Mouse (Mus musculus) forebrain, embryonic 13.5 days (tissue): Measurements from ENCODE around the gene Gm20388. TPM values are rescaled to one million over a fixed set of nuclear protein-coding genes. Genes with fewer than 3 reads are reported as not detected.
"Not testable (repeated sequence)": the region's sequence is repeated elsewhere in the genome, so short reads cannot be mapped to it uniquely, and the experiment has no call there.

ENCODE experiments used
- ATAC-seq: fragments of 200-750 bp; cut with Nextera tagmentation; 2 replicates; pipeline ENCODE4 v1.8.0; 2017
- H3K27ac ChIP-seq: fragments of 300-500 bp; sonication (generic); 2 replicates; pipeline ENCODE4 v1.5.1; 2015; ENCODE audit warnings: inconsistent platforms, mild to moderate bottlenecking, moderate library complexity
- H3K27me3 ChIP-seq: fragments of 300-500 bp; sonication (generic); 2 replicates; pipeline ENCODE4 v1.6.1; 2015; ENCODE audit warnings: mild to moderate bottlenecking, inconsistent platforms
- H3K36me3 ChIP-seq: fragments of 300-500 bp; sonication (generic); 2 replicates; pipeline ENCODE4 v1.6.1; 2015; ENCODE audit warnings: mild to moderate bottlenecking, inconsistent platforms; ENCODE audit not compliant: poor library complexity, severe bottlenecking
- H3K4me1 ChIP-seq: fragments of 300-500 bp; sonication (generic); 2 replicates; pipeline ENCODE4 v1.6.1; 2015; ENCODE audit warnings: inconsistent platforms
- H3K4me2 ChIP-seq: fragments of 300-500 bp; sonication (generic); 2 replicates; pipeline ENCODE4 v1.6.1; 2015; ENCODE audit warnings: inconsistent platforms, mild to moderate bottlenecking, moderate library complexity
- H3K4me3 ChIP-seq: fragments of 300-500 bp; sonication (generic); 2 replicates; pipeline ENCODE4 v1.5.1; 2015; ENCODE audit warnings: mild to moderate bottlenecking, inconsistent platforms
- H3K9ac ChIP-seq: fragments of 300-500 bp; sonication (generic); 2 replicates; pipeline ENCODE4 v1.6.1; 2015; ENCODE audit warnings: mild to moderate bottlenecking, inconsistent platforms
- H3K9me3 ChIP-seq: fragments of 300-500 bp; sonication (generic); replicated peaks from 2 replicates; pipeline ENCODE4 v1.6.1; 2016; ENCODE audit warnings: inconsistent platforms
- WGBS: fragments of 180-500 bp; shearing (Covaris S2); methylation state at CpG from one replicate; pipeline ENCODE4 v1.1.7; 2015; 5-methylcytosine and 5-hydroxymethylcytosine counted together
- polyA plus RNA-seq: library from polyadenylated mRNA; unstranded; fragments of >200 nt; fragmentation: Nextera tagmentation; extraction: Ambion mirVana; gene quantifications from 2 replicates; pipeline ENCODE4 v1.2.1, GENCODE M21; 2015

The Gm20388 gene
- polyA plus RNA-seq, 1 experiment from 2014 or later = 5.6 TPM

DNA sequence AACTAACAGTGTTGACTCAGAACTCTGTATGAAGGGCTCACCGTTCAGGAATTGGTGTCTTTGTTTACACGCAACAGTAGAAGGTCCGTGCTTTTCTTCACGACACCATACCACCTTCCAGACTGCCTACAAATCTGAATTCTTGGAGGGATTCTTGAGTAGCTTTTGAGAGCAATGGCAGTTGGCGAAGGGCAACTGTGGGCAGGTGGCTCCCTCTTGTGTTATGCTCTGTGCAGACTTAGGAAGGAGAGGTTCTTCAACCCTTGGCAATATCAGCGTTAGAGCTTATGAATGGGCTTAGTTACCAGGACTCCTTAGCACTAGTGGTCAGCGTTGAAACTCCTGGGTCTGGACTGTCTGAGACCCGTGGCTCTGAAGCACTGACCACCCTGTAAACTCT is 4081.9 kb downstream of the Gm20388 start:
- no peak for ATAC-seq
- Histone ChIP-seq H3K36me3 (peaks cover 28% of the 10 kb centered on the region), H3K27ac (no peak overlapping the region), H3K4me1 (no peaks in the 10 kb centered on the region), H3K9ac (no peak overlapping the region), H3K9me3 (no peaks in the 10 kb centered on the region), H3K27me3 (no peaks in the 10 kb centered on the region), H3K4me3 (no peak overlapping the region), H3K4me2 (no peak overlapping the region)
- 83% methylated on average over 8 of the region's 8 CpGs for WGBS

DNA sequence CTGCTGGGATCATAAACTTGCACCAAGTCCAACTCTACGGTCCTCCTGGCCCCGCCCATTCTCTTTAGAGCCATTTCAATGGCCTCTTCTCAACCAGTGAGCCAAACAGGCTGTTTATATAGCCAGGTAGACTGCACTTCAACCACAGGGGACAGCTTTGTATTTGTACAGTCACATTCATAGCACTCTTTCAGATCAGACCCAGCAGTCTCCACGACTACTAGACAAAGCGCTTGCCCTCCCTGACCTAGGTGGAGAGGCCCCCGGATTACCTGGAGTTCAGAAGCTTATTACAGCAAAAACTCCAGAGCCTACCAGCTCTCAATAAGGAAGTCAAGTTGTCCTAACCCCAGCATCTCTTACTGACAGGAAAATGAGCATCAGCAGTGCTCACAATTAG is 4083.0 kb downstream of the Gm20388 start:
- Histone ChIP-seq H3K9me3 (no peaks in the 10 kb centered on the region), H3K9ac (no peak overlapping the region), H3K4me1 (no peaks in the 10 kb centered on the region), H3K27me3 (no peaks in the 10 kb centered on the region), H3K4me2 (no peak overlapping the region), H3K4me3 (no peak overlapping the region), H3K27ac (no peak overlapping the region), H3K36me3 (peaks cover 37% of the 10 kb centered on the region)
- WGBS = 95% methylated on average over 5 of the region's 5 CpGs
- no peak for ATAC-seq

DNA sequence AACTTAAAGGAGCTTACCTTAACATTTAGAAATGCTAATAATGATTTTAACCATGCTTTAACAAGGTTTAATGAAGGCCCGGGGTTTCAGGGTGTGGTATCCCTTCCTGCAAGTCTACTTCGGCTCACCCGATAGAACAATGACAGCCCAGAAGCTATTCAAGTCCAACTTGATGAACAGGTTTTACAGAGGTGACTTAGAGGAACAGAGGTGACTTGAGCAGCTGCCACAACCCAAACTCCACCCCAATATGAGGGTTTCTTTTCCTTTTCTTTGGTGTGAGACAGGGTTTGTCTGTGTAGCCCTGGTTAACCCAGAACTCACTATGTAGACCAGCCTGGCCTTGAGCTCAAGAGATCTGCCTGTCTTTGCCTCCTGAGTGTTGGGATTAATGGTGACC is 4083.4 kb downstream of the Gm20388 start:
- Histone ChIP-seq H3K27me3 (no peaks in the 10 kb centered on the region), H3K4me3 (no peak overlapping the region), H3K9me3 (no peaks in the 10 kb centered on the region), H3K27ac (no peak overlapping the region), H3K4me1 (no peaks in the 10 kb centered on the region), H3K4me2 (no peak overlapping the region), H3K36me3 (peaks cover 39% of the 10 kb centered on the region), H3K9ac (no peak overlapping the region)
- ATAC-seq = no peak
- WGBS = 88% methylated on average over 3 of the region's 3 CpGs

DNA sequence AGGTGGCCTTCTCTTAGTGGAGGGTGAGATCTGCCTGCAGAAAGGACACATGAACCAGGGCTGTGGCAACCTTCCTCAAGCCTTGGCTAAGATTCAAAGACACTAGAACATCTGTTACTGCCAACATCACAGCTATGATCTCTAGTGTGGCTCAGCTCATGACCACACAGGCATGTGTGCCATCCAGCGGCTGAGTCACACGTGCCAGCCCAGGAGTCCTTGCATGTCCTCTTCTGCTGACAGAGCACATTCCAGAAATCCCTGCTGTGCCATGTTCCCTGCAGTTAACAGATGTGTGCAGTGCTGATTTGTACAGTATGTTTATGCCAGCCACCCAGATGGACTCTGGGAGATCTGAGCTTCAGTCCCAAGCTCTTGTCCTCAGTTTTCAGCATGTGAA is 4088.9 kb downstream of the Gm20388 start:
- Histone ChIP-seq H3K36me3 (peaks cover 78% of the 10 kb centered on the region), H3K27me3 (no peaks in the 10 kb centered on the region)
- WGBS = 97% methylated on average over 2 of the region's 2 CpGs

DNA sequence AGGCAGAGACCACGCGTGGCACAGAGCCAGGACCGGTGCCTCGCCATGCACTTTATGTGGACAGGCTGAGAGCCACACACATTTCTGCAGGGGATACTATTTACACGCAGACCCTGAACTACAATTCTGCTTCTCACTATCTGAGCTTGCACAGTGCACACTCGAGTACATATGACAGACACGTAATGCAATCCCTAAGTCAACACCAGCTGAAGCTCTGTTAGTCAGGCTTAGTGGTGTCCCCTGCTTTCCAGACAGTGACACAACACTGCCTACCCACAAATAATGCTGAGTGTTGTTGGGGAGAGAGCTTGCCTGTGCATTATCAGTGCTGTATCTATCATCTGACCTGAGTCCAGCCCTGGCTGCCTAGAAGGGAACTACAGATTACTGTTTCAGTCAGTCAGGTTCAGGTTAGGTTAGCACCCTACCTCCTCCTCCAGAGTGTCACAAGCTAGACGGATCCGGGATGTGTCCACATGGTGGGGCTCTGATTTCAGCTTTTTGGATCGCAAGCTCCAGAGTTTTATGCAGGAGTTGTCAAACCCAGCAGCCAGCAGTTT is 4092.0 kb downstream of the Gm20388 start:
- H3K4me2 ChIP-seq = no peak overlapping the region
- 95% methylated on average over 10 of the region's 10 CpGs for WGBS
- no peak for ATAC-seq
- peaks cover 87% of the 10 kb centered on the region for H3K36me3 ChIP-seq
- H3K4me1 ChIP-seq = no peaks in the 10 kb centered on the region
- H3K9me3 ChIP-seq = no peaks in the 10 kb centered on the region
- H3K27me3 ChIP-seq = no peaks in the 10 kb centered on the region
- H3K9ac ChIP-seq = no peak overlapping the region
- H3K4me3 ChIP-seq = no peak overlapping the region
- no peak overlapping the region for H3K27ac ChIP-seq

More for the DNA sequence above, 4088.9 kb downstream of the Gm20388 start:
- H3K4me3 ChIP-seq = no peak overlapping the region
- H3K4me1 ChIP-seq = no peaks in the 10 kb centered on the region
- ATAC-seq = no peak
- no peak overlapping the region for H3K27ac ChIP-seq
- H3K9me3 ChIP-seq = no peaks in the 10 kb centered on the region
- no peak overlapping the region for H3K4me2 ChIP-seq
- no peak overlapping the region for H3K9ac ChIP-seq

DNA sequence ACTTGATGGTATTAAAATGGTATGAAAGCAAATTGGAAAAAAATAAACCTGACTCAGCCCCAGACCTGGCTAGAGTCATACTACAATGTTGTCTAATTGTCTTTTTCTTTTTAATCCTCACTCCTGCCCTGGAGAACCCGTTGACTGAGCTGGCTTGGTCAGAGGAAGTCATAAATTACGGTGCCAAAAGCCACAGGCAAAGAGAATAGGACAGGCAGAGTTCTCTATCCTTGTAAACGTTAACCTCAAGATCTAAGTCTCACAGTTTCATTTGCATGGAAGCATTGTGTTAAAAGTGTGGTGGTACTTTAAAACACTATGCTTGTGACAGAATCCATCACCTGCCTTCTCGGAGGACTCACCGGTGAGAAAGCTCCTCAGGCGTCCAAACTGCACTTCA is 4097.2 kb downstream of the Gm20388 start:
- Histone ChIP-seq H3K4me3 (no peak overlapping the region), H3K9ac (no peak overlapping the region), H3K27ac (no peak overlapping the region), H3K9me3 (no peaks in the 10 kb centered on the region), H3K27me3 (no peaks in the 10 kb centered on the region), H3K4me1 (no peaks in the 10 kb centered on the region), H3K36me3 (peaks cover 68% of the 10 kb centered on the region), H3K4me2 (no peak overlapping the region)
- WGBS = 89% methylated on average over 6 of the region's 6 CpGs
- ATAC-seq = no peak

DNA sequence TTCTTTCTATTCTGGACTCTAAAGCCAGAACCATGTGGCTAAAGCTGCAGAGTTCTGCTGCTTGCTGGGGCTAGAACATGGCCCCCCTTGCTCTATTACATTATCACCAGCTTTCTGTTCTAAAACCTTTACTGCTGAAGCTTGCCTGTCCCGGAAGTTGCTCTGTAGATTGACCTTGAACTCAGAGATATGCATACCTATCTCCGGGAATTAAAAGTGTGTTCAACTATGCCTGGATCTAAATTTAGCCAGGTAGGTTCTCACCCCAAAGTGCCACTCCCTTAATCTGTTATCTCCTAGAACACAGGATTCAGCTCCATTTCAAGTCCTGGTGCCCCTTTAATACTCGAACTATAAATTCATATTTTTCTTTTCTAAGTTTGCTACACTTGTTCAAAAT is 4100.9 kb downstream of the Gm20388 start:
- no peak overlapping the region for H3K4me3 ChIP-seq
- ATAC-seq = no peak
- H3K4me1 ChIP-seq = no peaks in the 10 kb centered on the region
- no peak overlapping the region for H3K27ac ChIP-seq
- H3K9me3 ChIP-seq = no peaks in the 10 kb centered on the region
- H3K36me3 ChIP-seq = peaks cover 30% of the 10 kb centered on the region
- no peak overlapping the region for H3K9ac ChIP-seq
- H3K27me3 ChIP-seq = no peaks in the 10 kb centered on the region
- 86% methylated on average over 3 of the region's 3 CpGs for WGBS
- H3K4me2 ChIP-seq = no peak overlapping the region

DNA sequence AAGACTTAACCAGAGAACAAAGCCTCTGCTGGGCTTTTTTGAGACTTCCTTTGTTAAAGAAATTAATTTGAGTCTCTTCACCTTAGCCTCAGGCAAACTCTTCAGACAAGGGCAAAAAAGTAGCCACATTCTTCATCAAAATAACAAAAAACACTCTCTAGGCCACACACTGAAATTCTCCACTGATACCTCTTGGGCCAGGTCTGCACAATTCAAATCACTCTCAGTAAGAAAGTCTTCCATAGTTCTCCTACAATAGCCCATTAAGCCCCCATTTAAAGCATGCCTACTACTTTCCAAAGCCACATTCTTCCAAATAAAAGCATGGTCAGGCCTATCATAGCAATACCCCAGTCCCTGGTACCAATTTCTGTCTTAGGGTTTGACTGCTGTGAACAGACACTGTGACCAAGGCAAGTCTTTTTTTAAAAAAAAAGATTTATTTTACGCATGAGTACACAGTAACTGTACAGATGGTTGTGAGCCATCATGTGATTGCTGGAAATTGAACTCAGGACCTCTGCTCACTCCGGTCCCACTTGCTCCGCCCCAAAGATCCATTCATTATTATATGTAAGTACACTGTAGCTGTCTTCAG is 4101.4 kb downstream of the Gm20388 start:
- no peak for ATAC-seq
- H3K4me3 ChIP-seq = no peak overlapping the region
- H3K27ac ChIP-seq = no peak overlapping the region
- no peaks in the 10 kb centered on the region for H3K27me3 ChIP-seq
- no peaks in the 10 kb centered on the region for H3K4me1 ChIP-seq
- H3K9me3 ChIP-seq = no peaks in the 10 kb centered on the region
- H3K9ac ChIP-seq = no peak overlapping the region
- no peak overlapping the region for H3K4me2 ChIP-seq
- peaks cover 25% of the 10 kb centered on the region for H3K36me3 ChIP-seq
- 96% methylated on average over 3 of the region's 3 CpGs for WGBS

DNA sequence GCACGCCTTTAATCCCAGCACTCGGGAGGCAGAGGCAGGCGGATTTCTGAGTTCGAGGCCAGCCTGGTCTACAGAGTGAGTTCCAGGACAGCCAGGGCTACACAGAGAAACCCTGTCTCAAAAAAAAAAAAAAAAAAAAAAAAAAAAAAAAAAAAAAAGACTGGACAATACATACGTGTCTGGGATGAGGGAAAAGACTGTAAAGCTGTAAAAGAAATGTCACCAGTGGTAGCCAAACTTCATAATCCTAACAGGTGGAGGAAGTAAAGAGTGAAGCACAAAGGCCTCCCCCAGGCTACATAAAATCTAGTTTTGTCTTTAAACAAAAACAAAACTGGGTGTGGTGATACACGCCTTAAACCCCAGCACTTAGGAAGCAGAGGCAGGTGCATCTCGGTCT is 4103.7 kb downstream of the Gm20388 start:
- H3K36me3 ChIP-seq, ATAC-seq, H3K4me2 ChIP-seq, H3K4me3 ChIP-seq, H3K4me1 ChIP-seq, H3K9me3 ChIP-seq, H3K9ac ChIP-seq, H3K27me3 ChIP-seq, H3K27ac ChIP-seq: not testable (repeated sequence)
- WGBS = 91% methylated on average over 7 of the region's 7 CpGs

DNA sequence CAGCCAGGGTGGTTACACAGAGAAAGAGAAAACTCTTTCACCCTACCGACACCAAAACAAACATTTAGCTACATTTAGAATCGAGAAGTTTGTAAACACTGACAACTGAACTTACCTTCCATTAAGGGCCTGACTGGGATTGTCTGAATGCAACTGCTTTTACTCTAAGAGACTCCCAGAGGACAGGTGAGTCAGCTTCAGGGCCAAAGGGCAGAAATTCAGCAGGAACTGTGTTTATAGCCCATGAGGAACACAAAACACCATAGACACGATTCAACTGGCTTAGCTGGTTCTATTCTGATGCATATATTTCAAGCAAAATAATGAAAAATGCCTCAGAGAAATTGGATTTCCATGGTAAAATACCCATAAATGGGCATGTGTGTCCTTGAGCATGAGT is 4104.1 kb downstream of the Gm20388 start:
- 90% methylated on average over 3 of the region's 3 CpGs for WGBS
- no peak for ATAC-seq
- Histone ChIP-seq H3K9ac (no peak overlapping the region), H3K4me2 (no peak overlapping the region), H3K4me1 (peaks cover 12% of the 10 kb centered on the region), H3K9me3 (no peaks in the 10 kb centered on the region), H3K27ac (no peak overlapping the region), H3K27me3 (no peaks in the 10 kb centered on the region), H3K4me3 (no peak overlapping the region), H3K36me3 (peaks cover under 1% of the 10 kb centered on the region; the same call in 1 of the 2 replicates)

DNA sequence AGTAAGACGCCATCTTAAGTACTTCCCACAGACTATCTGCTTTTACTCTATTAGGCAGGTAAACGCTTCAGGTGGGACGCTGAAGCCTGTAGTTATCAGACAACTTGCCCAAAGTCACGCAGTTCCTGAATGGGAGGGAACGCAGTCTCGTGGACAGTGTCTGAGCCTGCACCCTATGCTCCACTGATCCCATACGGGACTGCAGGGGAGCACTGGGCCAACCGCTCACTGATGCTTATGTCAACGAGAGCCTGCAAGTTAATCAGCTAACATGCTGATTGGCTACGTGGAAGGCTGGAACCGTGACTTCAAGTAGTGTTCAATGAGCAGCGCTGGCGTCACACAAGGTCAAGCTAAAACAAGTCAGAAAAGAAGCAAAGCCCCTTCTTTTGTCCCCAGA is 4109.1 kb downstream of the Gm20388 start:
- peaks cover 40% of the 10 kb centered on the region for H3K4me1 ChIP-seq
- no peak for ATAC-seq
- H3K4me2 ChIP-seq = peak overlapping the region; percentile 75
- WGBS = 40% methylated on average over 13 of the region's 13 CpGs
- peak overlapping the region; percentile 81 for H3K9ac ChIP-seq
- H3K4me3 ChIP-seq = peak overlapping the region; percentile 86
- H3K9me3 ChIP-seq = no peaks in the 10 kb centered on the region
- H3K27me3 ChIP-seq = no peaks in the 10 kb centered on the region
- H3K27ac ChIP-seq = no peak overlapping the region
- peaks cover 8% of the 10 kb centered on the region for H3K36me3 ChIP-seq

DNA sequence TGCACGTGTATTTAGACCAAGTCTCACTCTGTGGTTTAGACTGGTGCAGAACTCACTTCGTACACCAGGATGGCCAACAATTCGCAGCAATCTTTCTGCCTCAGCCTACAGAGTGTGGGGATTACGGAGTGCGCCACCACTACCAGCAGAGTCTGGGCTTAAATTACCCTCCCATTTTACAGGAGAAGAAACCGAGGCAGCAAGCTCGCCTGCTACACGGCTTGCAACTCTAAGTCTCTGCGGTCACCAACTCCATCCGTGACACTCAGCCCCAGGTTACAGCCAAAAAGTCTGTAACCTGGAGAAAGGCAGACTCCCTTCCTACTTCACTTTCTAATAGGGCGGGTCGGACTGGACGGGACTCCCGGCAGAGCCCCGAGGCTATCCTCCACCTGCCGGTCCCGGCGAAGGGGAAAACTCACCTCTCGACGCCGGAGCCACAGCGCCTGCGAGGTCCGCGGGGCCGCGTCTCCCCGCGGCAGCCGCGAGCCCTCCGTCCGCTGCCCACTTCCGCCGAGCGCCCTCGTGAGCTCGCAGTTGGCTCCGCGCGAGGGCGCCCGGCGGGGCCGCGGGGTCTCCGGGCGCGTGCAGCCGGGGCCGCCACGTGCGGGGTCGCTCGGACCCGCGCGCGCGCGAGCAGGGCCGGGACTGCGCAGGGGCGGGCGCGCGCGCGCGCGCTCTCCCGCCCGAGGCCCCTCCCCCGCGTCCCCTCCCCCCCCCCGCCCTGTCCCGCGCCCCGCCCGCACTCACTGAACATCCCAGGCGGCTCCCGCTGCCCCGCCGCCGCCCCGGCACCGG is 4110.0 kb downstream of the Gm20388 start:
- Histone ChIP-seq H3K4me1 (peaks cover 40% of the 10 kb centered on the region), H3K9ac (peak overlapping the region; percentile 81), H3K4me3 (peak overlapping the region; percentile 86), H3K27me3 (no peaks in the 10 kb centered on the region), H3K36me3 (peaks cover 16% of the 10 kb centered on the region), H3K9me3 (no peaks in the 10 kb centered on the region), H3K4me2 (peak overlapping the region; percentile 75), H3K27ac (peak overlapping the region; percentile 87)
- 2% methylated on average over 38 of the region's 87 CpGs for WGBS
- ATAC-seq = peak; percentile 83
